Mouse (Mus musculus): Measurements from ENCODE around the gene Nova2.

DNA sequence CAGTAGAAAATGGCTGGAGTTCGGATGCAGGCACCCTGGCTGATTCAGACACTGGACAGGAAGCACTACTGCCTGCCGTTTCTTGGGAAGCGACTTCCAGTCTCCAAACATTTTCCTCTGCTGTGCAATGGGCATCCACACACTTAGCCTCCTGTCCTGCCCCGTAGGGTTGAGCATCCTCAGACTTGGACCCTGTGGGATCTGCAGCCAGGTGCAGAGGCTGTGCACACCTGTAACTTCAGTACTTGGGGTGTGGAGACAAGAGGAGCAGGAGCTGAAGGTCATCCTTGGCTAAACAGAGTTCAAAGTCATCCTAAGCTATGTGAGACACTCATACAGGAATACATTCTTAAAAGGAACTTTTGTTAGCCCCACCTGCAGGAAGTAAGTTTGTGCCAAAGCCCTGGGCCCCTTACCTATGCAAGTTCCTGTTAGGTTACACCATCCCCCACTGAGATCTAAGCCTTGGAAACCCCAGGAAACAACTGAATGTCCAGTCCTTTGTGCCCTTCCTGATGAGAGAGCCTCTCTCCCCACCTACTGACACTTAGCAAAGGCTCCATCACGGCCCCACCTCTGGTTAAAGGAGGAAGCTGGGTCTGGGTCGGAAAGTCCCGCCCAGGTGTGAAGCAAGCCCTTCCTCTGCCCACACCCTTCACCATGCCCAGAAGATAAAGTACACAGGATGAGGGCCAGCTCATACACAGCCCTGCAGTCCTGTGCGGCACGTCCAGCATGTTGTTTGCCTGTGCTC lies 41.5 kb upstream of the Nova2 start:
- TF ChIP-seq CTCF (IDR thresholded peaks at IDR 0.05; ENCODE audit: extremely low read depth, insufficient read depth, insufficient read length, insufficient replicate concordance) (no peak), POLR2A (IDR thresholded peaks at IDR 0.05; ENCODE audit: low read depth, low read length) (peak; percentile 57; the same call in 1 of the 2 replicates)
